Mouse (Mus musculus): ENCODE data around the gene Trim80. TPM values are rescaled to one million over a fixed set of nuclear protein-coding genes. Genes with fewer than 3 reads are reported as not detected.

Trim80 gene
- polyA plus RNA-seq, 1 experiment: not detected

DNA sequence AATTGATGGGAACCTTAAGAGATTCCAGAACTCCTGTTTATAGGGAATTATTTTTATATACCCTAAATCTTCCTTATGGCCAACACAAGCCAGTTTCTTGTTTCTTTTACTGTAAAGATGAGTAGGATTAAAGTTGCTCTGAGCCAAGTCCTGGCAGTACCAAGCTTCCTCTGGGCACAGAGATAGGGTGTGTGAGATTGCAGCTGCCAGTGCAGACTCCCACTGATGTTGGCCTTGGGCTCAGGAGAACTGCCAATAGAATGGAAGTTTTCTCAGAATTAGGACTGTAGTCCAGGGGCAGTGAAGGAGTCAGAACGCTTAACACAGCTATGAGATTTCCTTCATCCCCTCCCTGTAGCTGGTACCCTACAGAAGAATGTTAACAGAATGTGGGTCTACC lies 19.0 kb upstream of the Trim80 start:
- no peak for TF ChIP-seq GATA1 (IDR thresholded peaks at IDR 0.05; ENCODE audit: low read length)

DNA sequence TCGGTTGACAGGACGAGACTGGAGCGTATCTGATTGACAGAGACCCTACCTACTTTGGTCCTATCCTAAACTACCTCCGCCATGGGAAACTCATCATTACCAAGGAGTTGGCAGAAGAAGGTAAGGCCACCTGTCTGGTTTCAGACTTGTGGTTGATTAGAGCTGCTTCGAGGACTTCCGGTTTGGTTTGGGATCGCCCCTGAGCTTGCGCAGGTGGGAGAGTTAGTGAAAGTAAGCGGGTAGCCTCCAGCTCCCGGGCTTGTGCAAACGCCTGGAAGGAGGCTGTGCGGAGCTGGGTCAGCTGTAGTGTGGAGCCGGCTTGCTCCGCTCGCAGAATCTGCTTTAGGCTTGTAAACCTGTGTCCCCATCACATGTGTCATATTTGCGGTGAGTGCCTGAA lies 18.4 kb upstream of the Trim80 start:
- TF ChIP-seq GATA1 (IDR thresholded peaks at IDR 0.05; ENCODE audit: low read length): no peak

DNA sequence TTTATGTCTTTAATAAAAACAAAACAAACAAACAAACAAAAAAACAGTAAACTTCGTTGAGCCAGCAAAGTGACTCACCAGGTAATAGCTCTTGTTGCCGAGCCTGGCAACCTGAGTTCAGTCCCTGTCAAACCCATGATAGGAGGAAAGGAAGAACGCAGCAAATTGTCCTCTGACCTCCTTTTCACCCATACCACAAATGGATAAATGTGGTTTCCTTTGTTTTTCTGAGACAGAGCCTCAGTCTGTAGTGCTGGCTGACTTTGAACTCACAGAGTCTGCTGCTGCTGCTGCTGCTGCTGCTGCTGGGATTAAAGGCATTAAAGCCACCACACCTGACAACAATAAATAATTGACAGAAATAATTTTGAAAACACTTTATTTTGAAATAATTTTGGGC lies 17.3 kb upstream of the Trim80 start:
- TF ChIP-seq GATA1 (IDR thresholded peaks at IDR 0.05; ENCODE audit: low read length): no peak

DNA sequence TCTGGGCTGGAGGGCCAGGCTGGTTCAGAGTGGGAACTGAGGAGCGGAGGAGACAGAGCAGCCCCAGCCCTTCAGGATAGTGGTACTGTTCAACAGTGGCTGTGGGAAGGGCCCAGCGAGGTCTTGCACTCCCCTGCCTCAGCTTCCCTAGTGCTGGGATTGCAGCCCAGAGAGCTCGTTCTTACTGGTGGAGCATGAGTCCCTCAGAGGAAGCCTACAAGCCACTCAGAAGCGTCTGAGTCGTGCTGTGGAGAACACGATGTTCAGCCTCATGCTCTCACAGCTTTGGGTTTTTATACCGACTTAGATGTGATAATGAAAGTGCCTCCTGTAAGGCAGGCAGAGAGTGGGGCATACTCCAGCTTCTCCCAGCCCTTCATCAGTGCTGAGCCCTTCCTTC lies 15.7 kb upstream of the Trim80 start:
- TF ChIP-seq GATA1 (IDR thresholded peaks at IDR 0.05; ENCODE audit: low read length): no peak

DNA sequence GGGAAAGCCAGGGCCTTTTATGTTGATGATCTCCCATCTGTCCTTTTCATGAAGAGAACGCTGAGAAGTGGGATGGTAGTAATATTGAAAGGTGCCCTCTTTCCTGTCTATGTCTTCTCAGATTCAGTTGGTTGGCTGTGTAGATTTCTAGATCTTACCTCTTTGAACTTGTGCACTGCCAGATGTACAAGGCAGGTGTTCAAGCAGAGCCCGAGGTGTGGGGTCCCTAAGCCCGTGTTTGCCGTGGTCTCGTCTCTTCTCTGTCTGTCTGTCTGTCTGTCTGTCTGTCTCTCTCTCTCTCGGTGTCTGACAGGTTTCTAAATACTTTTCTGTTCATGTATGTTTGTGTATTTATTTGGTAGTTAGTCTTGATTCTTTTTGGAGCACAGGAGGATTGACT lies 14.7 kb upstream of the Trim80 start:
- no peak for TF ChIP-seq GATA1 (IDR thresholded peaks at IDR 0.05; ENCODE audit: low read length)

DNA sequence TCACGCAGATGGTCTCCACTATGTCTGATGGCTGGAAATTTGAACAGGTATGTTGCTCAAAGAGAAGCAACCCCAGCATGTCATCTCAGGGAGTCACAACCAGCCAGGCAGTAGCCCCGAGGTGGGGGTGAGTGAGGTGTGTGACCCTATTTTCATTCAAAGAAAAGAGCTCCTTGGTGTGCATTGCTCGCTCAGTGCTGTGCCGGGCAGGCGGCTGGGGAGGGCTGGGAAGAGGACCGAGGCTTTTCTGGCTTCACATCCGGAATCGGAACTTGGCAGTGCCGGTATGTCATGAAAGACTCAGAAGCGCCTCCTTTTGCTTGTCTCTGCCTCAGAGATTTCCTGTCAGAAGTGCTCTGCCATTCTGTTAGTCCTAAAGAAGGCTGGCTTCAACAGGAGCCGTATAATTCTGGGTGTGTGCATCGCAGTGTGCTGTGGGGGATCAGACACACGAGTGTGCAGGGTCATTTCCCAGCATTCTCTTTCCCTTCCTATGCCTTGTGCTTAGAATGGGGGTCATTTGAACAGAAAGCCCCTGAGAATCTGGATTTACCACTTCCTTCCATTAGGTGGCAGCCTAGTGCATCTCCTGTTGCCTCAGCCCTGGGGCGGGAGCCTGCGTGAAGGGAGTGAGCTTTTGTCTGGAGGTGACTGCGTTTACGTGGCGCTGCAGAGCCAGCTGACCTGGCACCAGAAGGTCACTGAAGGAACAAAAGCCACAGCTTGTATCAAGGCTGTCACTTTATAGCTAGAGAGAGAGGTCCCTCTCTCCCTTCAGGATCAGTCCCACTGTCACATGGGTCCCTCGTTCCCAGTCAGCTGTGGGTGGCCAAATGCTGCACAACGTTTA lies 12.6 kb upstream of the Trim80 start:
- TF ChIP-seq GATA1 (IDR thresholded peaks at IDR 0.05; ENCODE audit: low read length): no peak

DNA sequence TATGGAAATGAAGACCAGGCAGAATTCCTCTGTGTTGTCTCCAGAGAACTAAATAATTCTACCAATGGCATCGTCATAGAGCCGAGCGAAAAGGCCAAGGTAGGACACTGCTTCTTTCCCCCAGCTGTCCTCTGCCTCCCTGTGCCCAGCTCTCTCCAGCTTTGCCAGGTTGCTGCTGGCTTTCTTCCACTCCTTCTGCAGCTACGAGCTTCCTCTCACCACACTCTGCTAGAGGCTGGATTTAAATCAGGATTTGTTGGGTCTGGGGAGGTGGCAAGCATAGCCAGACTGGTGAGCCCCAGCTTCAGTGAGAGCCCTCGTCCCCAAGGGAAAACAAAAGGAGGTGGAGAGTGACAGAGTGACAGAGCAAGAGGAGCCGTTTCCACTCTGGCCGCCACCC lies 11.0 kb upstream of the Trim80 start:
- TF ChIP-seq GATA1 (IDR thresholded peaks at IDR 0.05; ENCODE audit: low read length): no peak

DNA sequence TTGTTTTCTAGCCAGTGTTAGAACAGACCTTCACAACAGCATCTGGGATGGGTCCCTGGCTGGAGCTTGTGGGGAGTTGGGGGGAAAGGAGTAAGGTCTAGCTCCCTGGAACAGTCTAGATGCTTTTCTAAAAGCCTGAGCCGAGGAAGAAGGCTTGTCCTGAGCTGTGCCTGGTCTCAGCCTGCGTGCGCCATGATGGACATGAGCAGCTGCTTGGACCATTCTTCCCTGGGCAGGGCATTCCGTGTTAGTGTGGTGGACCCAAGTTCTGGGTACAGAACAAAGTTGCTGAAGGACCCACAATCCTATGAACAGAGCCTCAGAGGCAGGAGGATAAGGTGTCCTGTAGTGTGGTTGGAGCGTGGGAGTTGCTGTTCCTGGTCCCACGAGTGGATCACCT lies 9.8 kb upstream of the Trim80 start:
- no peak for TF ChIP-seq GATA1 (IDR thresholded peaks at IDR 0.05; ENCODE audit: low read length)

DNA sequence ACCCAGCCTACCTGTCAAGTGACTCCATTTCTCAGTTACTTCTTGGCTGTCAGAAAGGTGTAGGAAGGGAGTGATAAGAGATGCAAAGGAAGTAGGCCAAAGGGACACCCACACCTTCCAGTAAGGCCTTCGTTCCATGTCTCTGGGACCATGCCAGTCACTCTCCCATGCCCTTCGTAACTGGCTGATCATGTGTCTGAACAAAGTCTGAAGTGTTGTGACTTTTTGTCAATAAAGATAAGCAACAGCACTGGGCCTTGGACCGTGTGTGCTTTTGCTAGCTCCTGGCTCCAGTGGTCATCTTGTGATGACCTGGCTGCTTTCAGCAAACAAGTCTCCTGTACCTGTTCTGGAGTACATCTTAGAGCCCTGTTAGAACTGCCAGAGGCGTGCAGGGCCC lies 7.5 kb upstream of the Trim80 start:
- no peak for TF ChIP-seq GATA1 (IDR thresholded peaks at IDR 0.05; ENCODE audit: low read length)

DNA sequence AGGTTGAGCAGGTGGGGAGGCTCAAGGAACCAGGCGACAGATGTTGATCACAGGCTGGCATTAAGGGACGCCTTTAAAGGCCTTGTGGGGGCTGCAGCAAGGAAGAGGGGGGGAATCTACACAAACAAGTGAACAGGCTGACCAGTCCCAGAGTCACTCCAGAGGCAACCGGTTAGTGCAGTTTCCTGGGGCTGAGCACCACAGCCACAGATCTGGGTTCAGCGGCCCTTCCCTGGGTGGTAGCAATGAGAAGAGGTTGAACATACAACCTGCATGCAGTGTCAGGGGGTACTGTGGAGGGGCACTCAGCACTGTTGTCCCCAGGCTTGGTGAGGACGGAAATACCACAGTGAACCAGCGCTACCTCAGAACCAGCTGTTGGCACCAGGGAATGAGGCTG lies 7.0 kb upstream of the Trim80 start:
- TF ChIP-seq GATA1 (IDR thresholded peaks at IDR 0.05; ENCODE audit: low read length): no peak

DNA sequence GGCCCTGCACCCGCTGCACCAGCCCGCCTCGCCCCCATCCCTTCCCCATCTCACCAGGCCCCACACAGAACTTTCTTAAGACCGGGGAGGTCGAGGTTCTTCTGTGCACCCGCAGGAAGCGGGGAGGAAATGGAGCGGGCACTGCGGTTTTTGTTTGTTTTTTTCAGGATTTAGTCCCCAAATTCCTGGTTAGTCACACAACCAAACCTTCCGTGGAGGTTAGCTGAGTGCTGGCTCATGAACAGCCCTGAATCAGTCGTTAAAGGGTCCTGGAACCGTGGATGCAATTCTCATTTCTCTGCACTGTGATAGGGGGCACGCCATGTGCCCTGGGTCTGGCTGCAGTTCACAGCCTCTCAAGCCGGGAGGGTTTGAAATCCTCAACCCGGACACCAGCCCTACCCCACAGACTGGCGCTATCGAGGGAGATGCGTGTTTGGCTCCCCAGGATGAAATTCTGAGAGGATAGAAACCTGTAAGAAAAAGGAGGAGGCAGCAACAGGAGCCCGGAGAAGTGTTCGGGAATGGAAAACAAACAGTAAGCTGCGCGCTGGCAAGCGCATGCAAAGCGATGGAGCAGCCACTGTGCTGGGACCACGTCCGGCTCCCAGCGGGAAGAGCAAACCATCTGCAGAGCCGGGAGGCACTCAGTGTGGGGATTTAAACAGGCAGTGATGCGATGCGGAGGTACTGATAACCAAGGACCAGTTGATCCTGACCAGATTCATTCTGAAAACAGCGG lies 4.6 kb upstream of the Trim80 start:
- TF ChIP-seq GATA1 (IDR thresholded peaks at IDR 0.05; ENCODE audit: low read length): no peak

DNA sequence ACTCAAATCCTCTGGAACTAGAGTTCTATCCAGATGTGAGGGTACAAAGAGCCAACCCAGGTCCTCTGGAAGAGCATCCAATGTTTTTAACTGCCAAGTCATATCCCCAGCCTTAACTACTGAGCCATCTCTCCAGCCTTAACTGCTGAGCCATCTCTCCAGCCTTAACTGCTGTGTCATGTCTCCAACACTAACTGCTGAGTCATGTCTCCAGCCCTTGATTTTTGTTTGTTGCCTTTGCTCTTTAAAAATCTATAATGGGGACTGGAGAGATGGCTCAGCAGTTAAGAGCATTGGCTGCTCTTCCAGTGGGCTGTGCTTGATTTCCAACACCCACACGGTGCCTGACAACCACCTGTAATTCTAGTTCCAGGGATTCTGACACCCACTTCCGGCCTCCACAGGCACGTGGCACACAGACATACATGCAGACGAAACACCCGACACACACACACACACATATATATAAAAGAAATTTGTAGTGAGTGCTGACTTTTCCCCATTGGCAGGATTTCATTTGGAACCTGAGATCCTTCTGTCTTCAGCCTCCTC lies 2.7 kb upstream of the Trim80 start:
- TF ChIP-seq GATA1 (IDR thresholded peaks at IDR 0.05; ENCODE audit: low read length): no peak

DNA sequence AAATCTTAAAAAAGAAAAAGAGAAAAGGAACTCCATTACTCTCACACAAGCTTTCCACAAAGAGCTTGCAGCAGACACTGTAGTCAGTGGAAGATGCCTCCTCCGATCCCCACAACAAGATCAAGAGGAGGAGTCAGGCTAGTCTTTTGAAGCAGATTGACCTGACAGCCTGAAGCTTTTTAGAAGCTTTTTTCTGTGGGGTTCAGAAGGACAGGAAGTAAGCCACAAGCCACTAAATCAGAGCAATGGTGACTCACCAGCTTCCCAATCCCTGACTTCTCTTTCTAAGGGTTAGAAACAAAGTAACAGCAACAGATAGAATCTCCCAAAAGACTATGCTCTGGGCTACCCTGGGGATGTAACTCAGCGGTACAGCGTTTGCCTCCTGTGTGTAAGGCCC lies 1.0 kb upstream of the Trim80 start:
- no peak for TF ChIP-seq GATA1 (IDR thresholded peaks at IDR 0.05; ENCODE audit: low read length)

DNA sequence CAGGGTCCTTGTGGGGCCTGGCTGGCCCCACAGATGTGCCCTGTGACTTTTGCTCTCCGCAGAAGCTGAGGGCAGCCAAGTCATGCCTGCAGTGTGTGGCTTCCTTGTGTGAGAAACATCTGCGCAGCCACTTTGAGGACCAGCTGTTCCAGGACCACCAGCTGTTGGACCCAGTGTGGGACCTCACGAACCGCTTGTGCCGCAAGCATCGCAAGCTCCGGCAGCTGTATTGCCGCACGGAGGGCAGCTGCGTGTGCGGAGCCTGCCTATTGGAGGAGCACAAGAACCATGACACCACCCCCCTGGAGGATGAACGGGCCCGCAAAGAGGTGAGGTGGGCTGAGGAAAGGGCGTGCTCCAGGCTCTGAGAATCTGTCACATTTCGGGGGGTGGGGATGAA lies 1.1 kb downstream of the Trim80 start:
- no peak for TF ChIP-seq GATA1 (IDR thresholded peaks at IDR 0.05; ENCODE audit: low read length)

DNA sequence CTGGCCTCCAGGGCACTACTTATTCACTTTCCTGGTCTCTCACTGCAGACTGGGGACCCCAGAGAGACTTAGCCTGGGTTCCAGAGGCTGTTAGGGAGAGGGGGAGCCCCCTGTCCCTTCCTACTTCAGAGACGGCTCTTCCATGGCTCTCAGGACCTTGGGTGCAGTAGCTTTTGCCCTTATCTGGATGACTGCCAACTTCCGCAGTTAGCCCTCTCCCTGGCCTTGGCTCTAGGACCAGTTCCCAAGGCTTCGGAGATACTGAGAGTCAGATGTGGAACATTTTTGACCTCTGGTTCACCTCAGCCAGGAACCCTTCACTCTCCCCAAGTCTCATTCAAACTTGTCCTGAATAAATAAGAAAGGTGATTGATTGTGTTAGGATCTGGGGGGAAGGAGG lies 6.6 kb downstream of the Trim80 start:
- TF ChIP-seq GATA1 (IDR thresholded peaks at IDR 0.05; ENCODE audit: low read length): no peak

DNA sequence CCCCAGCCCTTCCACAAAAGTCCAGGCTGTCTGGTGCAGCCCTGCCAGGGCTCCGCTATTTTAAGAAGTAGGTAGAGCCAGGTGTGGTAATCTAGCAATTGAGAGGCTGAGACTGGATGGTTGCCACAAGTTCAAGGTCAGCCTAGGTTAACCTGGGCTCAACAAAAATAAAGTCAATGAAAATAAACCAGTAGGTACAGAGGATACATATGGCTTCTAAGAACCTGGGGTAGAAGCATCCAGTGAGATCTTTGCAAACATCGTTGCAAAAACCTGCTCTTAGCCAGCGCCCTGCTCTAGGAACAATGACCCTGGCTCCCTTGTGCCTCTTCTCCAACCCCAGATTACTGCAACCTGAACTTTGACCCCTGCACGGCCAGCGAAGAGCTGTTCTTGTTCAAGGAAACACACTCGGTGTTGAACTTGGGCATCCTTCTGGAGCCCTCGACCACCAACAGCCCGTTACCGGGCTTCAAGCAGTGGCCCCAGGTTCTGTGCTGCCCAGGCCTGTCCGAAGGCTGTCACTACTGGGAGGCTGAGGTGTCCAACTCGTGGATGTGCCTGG lies 7.1 kb downstream of the Trim80 start:
- TF ChIP-seq GATA1 (IDR thresholded peaks at IDR 0.05; ENCODE audit: low read length): no peak

All from G1E-ER4 (cell line).